Mouse (Mus musculus) neutrophil, adult 5-6 weeks (primary cell): ENCODE measurements around the gene Sigirr. TPM values are rescaled to one million over a fixed set of nuclear protein-coding genes. Genes with fewer than 3 reads are reported as not detected.
A peak's percentile ranks its signal among the peaks of the same experiment; 100 is the strongest.

Source experiments
- ATAC-seq: fragments of 151-379, 151-347 bp; 2 replicates; pipeline ENCODE4 v1.8.0; 2017; ENCODE audit warnings: mild to moderate bottlenecking, moderate TSS enrichment; ENCODE audit not compliant: insufficient number of reproducible peaks, poor library complexity, low FRiP score, severe bottlenecking; ENCODE audit errors: extremely low read depth
- total RNA-seq: library from RNA; stranded (forward); fragments of 200-1000 nt; gene quantifications from 2 replicates; pipeline ENCODE4 v1.2.3, GENCODE M21; 2017

The Sigirr gene
- total RNA-seq = 21.0 and 21.9 TPM in 2 replicates

DNA sequence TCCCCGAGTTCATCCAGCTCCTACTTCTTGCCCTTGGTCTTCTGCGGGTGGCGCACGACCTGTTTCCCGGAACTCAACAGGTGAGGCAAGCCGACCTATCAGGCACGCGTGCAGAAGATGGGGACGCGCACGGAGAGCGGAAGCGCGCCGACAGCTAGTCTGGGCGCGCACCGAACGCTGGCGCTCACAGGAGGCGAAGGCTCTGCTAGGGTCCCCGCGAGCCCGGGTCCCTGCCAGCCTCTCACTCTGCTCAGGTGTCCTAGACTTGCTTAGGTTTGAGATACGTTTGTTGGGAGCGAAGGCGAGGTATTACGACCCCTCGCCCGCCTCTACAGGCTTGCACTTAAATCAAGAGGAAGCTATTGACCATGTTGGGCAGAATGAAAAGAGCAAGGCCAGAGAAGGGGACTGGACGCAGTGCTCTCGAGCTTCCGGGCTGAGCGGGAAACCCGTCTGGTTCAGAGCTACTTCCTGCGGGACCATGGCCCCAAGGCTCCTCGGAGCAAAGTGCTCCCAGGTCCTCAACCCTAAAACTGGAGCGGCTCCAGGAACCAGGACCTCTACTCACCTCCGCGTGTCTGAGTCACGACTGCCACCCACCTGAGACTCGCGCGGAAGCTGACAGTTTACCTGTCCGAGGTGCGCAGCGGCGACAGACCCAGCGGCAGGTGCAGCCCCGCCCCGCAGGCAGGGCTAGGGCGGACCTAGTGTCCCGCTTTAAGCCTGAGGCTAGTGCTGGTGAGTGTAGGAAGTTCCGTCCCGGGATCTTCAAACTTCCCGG, at the start of gene Sigirr:
TSS of gene Sigirr (minus strand) at position 662 of the 781 bp plus-strand sequence.
- peak; percentile 36; the same call in 1 of the 2 replicates for ATAC-seq

GRCm38 (mm10) chr7:141148639-141149038, 48.3 kb upstream of the Sigirr start:
- no peak for ATAC-seq

GRCm38 (mm10) chr7:141147044-141147443, 46.7 kb upstream of the Sigirr start:
- ATAC-seq = no peak

DNA sequence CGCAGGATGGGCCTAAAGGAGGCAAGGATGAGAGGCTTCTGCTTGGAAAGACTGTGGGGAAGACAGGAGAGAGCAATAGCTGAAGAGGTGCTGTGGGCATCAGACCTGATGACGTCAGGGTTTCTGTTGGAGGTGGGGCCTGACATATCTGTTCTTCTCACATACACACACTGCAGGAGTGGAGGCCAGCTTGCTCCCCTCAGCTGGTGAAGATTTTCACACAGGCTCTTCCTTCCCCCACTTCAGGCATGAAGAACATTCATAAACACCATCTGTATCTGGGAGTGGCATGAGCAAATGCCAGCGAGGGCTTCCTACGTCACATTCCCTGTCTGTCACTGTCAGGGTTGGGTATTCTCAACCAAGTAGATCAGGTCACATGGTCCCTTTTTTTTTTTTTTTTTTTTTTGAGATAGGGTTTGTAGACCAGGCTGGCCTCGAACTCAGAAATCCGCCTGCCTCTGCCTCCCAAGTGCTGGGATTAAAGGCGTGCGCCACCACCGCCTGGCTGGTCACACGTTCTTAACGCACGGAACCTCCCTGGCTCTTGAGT, 45.7 kb upstream of the Sigirr start:
- ATAC-seq = no peak

DNA sequence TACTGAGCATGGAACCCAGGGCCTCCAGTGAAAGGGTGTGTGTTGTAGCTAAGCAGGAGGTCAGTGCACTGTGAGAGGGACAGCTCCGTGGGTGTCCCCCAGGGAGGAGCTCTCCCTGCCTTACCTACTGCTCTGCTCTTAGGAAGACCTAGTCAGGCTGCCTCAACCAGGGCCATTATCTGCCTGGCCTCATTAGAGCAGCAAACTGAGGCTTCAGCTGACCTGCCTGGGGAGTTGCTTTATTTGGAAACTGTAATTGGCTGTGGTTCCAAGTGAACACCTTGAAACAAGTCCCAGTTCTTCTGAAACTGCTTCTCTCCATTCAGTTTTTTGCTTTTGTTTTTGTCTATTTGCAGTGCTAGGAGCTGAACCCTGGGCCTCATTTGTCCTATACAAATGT, 45.0 kb upstream of the Sigirr start:
- ATAC-seq = no peak

- ATAC-seq = no peak
These were observed 44.3 kb upstream of the Sigirr start for GRCm38 (mm10) chr7:141144650-141145049.

DNA sequence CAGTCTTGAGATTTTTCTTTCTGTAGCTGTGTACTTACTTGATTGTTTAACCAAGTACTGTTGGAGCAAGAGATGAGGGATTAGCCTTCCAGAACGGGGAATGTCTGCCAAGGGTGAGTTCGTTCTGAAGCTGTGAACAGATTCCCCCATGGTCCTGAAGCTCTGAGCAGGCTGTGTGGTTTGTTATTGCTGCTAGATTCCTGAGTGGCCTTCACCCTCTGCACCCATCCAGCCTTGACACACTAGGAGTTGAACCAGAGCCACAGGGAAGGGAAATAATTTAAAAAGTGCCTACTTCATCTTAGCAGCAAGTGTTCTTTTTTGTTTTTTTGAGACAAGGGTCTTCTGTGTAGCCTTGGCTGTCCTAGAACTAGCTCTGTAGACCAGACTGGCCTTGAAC, 43.5 kb upstream of the Sigirr start:
- no peak for ATAC-seq

- peak; percentile 62 for ATAC-seq
These were observed 42.7 kb upstream of the Sigirr start for GRCm38 (mm10) chr7:141143112-141143511.

GRCm38 (mm10) chr7:141141326-141141725, 41.0 kb upstream of the Sigirr start:
- ATAC-seq = no peak

GRCm38 (mm10) chr7:141131904-141132755, 31.8 kb upstream of the Sigirr start:
- ATAC-seq = no peak

DNA sequence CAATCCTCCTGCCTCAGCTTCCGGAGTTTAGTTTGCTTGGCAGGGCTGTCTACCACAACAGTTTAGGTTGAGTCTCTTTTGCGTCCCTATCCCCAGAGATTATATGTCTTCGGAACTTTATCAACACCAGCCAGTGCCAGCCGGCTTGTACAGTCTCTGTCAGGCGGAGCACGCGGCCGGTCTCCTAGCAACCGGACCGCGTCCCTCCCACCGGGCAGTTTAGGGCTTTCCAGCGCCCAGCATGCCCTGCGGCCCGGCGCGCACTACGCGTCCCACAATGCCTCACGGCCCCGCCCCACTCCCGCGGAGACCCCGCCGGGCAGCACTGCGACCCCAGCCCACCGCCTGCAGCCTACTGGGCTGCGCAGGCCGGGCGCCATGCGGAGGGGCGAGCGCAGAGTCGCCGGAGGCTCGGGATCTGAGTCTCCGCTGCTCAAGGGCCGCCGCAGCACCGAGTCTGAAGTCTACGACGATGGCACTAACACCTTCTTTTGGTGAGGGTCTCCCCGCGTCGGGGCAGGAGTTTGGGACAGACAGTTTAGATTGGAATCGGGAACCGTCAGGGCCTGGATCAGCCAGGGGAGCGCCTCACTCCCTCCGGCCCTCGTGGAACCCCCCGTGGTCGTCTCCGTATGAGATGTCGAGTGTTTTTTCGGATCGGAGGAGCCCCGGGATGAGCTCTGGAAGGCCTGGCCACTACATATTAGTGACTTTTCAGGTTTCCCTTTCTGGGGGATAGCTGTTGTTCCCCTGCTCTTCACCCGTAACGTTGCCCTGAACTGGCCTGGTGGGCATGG, 30.9 kb upstream of the Sigirr start:
- peak; percentile 84 for ATAC-seq

GRCm38 (mm10) chr7:141123517-141123856, 23.1 kb upstream of the Sigirr start:
- ATAC-seq = no peak

- peak; percentile 99 for ATAC-seq
These were observed 22.5 kb upstream of the Sigirr start for GRCm38 (mm10) chr7:141122689-141123516.

DNA sequence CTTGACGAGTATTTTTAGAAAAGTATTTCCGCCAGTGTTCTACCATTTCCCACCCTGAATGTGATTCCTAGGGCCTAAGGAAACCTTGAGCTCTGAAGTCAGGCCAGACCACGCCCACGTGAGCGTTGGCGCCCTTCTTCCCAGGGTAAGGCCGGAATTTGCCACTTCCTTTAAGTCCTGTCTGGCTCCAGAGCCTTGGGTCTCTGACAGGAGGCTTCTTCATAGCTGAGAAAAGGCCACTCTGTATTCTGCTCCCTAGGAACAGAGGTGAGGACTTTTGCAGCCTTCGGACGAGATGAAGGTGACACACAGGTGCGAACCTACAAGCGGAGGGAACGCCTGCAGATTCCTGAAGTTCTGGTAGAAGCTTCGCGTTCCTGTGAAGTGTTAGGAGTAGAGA, 21.9 kb upstream of the Sigirr start, which contains the start of gene Ptdss2:
TSS of gene Ptdss2 (plus strand) at position 138 of the 400 bp plus-strand sequence.
- ATAC-seq = no peak

- ATAC-seq = no peak
These were observed 20.7 kb upstream of the Sigirr start for GRCm38 (mm10) chr7:141121051-141121531.

GRCm38 (mm10) chr7:141120605-141121004, 20.2 kb upstream of the Sigirr start:
- ATAC-seq = no peak

DNA sequence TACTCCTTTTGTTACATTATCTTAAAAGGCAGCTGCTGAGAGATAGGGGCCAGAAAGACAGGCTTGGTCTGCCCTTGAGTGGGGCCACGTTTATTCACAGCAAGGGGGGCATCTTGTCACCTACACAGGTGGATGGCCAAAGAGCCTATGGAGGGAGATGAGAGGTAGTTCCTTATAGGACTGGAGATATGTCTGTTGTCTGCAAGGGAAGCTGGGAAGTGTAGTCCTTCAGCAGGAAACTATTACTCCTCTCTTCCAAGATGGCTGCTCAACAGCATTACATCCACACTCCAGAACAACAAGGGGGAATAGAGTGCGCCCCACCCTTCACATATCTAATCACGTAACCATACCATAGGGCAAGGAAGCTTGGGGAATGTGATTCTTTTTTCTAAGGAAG, 19.1 kb upstream of the Sigirr start:
- ATAC-seq = no peak

DNA sequence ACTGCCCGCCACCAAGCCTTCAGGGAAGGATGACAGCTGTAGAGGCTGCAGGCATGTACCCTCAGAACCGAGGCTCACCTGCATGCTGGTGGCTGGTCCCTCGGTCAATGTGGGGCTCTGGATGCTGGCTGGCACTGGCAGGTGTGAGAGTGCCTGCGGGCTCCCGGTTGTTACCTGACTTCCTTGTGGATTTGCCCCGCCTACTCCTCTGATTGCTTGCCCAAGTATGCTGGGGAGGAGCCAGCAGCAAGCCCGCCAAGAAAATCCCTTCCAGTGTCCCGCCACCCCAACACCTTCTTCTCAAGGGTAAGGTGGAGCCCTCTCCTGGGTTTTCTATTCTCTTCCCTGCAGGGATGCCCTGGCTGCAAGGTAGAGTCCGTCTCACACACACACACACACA, 17.3 kb upstream of the Sigirr start, which contains the start of gene Ano9:
TSS of gene Ano9 (minus strand) at position 171 of the 400 bp plus-strand sequence.
- ATAC-seq = no peak
